Comparison of ENCODE assay signal across 14 mouse cellular contexts in genomic region chr2:5040281-5041161, GRCm38 (mm10). TPM values are rescaled to one million over a fixed set of nuclear protein-coding genes. Genes with fewer than 3 reads are reported as not detected.
DNase-seq lines count a peak whose midpoint lies in the region; ATAC-seq lines count a peak whose summit lies in the region.
"Had no signal": no experiment of that assay in that cellular context is flagged by ENCODE, and none has a peak within 500 bp of the region (broad histone marks: within the 10 kb centered on the region; RNA-seq: fewer than 3 reads in every experiment).

No protein-coding gene starts in this region.

- peak; percentile 58 for ATAC-seq in megakaryocyte-erythroid progenitor cell, adult 5-6 weeks (replicated peaks; ENCODE audit: low FRiP score, low TSS enrichment, poor library complexity, severe bottlenecking)

- peak; percentile 62 for DNase-seq in adrenal gland, adult 2 months
- DNase-seq in adrenal gland, postnatal 4 days (ENCODE audit: low spot score in 2 of 2): no peak
- peak; percentile 39 for DNase-seq in A20 (ENCODE audit: low read depth, low spot score)
- DNase-seq in adrenal gland, postnatal 25 days: peak; percentile 35
- no peak for DNase-seq in layer of hippocampus, adult 9-11 months
- no peak for DNase-seq in T-cell, adult 2 months (ENCODE audit: low spot score)
- DNase-seq in spleen, adult 18-20 months: no peak
- DNase-seq: cerebellum, adult 11-12 months; kidney, postnatal 36 days; left cerebral cortex, postnatal 4 days; lung, adult 18-20 months; right cerebral cortex, postnatal 14 days; thymus, adult 2 months had no signal

RNA-seq across cellular contexts. Expression of gene Optn, which starts 23.3 kb away (rescaled TPM):
- total RNA-seq in adrenal gland, adult 2 months (2021): 100 to 1,000 TPM; 100 to 105 TPM
- polyA plus RNA-seq in adrenal gland, adult 2 months (2012; rRNA removed): 4.8 and 5.4 TPM in 2 replicates
- 10 to 100 TPM; 37.0 to 40.4 TPM for total RNA-seq in adrenal gland, postnatal 4 days (2021)
- total RNA-seq in adrenal gland, postnatal 25 days (2021): 52.5 and 59.0 TPM in 2 replicates
- 89.0 and 116 TPM in 2 replicates for total RNA-seq in megakaryocyte-erythroid progenitor cell, adult 5-6 weeks (2014; fragmentation: Nextera tagmentation)
- total RNA-seq in megakaryocyte-erythroid progenitor cell, adult 5-6 weeks (2017): 193 and 249 TPM in 2 replicates

RNA-seq across cellular contexts. Expression of gene Mcm10, which starts 27.9 kb away (rescaled TPM):
- total RNA-seq in adrenal gland, adult 2 months (2021): 1 to 10 TPM; 1.6 to 7.9 TPM
- polyA plus RNA-seq in adrenal gland, adult 2 months (2012; rRNA removed): 0.40 and 0.44 TPM in 2 replicates
- 10 to 100 TPM; 15.8 to 17.6 TPM for total RNA-seq in adrenal gland, postnatal 4 days (2021)
- total RNA-seq in adrenal gland, postnatal 25 days (2021): 5.6 and 6.2 TPM in 2 replicates
- total RNA-seq in megakaryocyte-erythroid progenitor cell, adult 5-6 weeks (2014; fragmentation: Nextera tagmentation): 121 and 141 TPM in 2 replicates
- total RNA-seq in megakaryocyte-erythroid progenitor cell, adult 5-6 weeks (2017): 92.5 and 121 TPM in 2 replicates

Comparison
In these comparisons a context has a peak if more than half of its experiments do, and no peak if none do; other contexts are left out.
1. DNase-seq: peak in adrenal gland, adult 2 months (single experiment), A20 (single experiment) and adrenal gland, postnatal 25 days (single experiment); none in adrenal gland, postnatal 4 days (0 of 2), layer of hippocampus, adult 9-11 months (single experiment), T-cell, adult 2 months (single experiment) and spleen, adult 18-20 months (0 of 2).
2. RNA of gene Mcm10, which starts 27.9 kb away (total RNA-seq): 92.5 to 141 TPM in megakaryocyte-erythroid progenitor cell, adult 5-6 weeks; 15.8 to 17.6 TPM in adrenal gland, postnatal 4 days, 1.6 to 7.9 TPM in adrenal gland, adult 2 months and 5.6 to 6.2 TPM in adrenal gland, postnatal 25 days; every median in the first group is over 4 times any median in the second.